Mouse (Mus musculus) liver, postnatal 0 days (tissue): ENCODE measurements around the gene Cpe. TPM values are rescaled to one million over a fixed set of nuclear protein-coding genes. Genes with fewer than 3 reads are reported as not detected.
"Not testable (repeated sequence)": the region's sequence is repeated elsewhere in the genome, so short reads cannot be mapped to it uniquely, and the experiment has no call there.

Source experiments
- ATAC-seq: fragments of 200-750 bp; cut with Nextera tagmentation; 2 replicates; pipeline ENCODE4 v1.8.0; 2017; ENCODE audit warnings: mild to moderate bottlenecking, moderate library complexity
- DNase-seq: peaks from one replicate; pipeline ENCODE4 v3.0.0-alpha.2; 2016
- H3K27ac ChIP-seq: fragments of 300-500 bp; sonication (generic); 2 replicates; pipeline ENCODE4 v1.5.1; 2014; ENCODE audit warnings: antibody characterized with exemption, moderate library complexity, mild to moderate bottlenecking, low read depth
- H3K27me3 ChIP-seq: fragments of 300-500 bp; sonication (generic); 2 replicates; pipeline ENCODE4 v1.6.1; 2014; ENCODE audit warnings: low read length, control low read depth, mixed read lengths; ENCODE audit not compliant: insufficient read depth
- H3K36me3 ChIP-seq: fragments of 300-500 bp; sonication (generic); replicated peaks from 2 replicates; pipeline ENCODE4 v1.6.1; 2014; ENCODE audit warnings: mild to moderate bottlenecking, control low read depth, low read length, moderate library complexity, mixed read lengths; ENCODE audit not compliant: insufficient read depth
- H3K4me1 ChIP-seq: fragments of 300-500 bp; sonication (generic); 2 replicates; pipeline ENCODE4 v1.6.1; 2014; ENCODE audit warnings: antibody characterized with exemption, mild to moderate bottlenecking, control low read depth; ENCODE audit not compliant: insufficient read depth
- H3K4me2 ChIP-seq: fragments of 300-500 bp; sonication (generic); 2 replicates; pipeline ENCODE4 v1.6.1; 2014; ENCODE audit warnings: low read depth, mild to moderate bottlenecking, low read length, moderate library complexity, mixed read lengths
- H3K4me3 ChIP-seq: fragments of 300-500 bp; sonication (generic); 2 replicates; pipeline ENCODE4 v1.5.1; 2014; ENCODE audit warnings: low read depth, low read length
- H3K9ac ChIP-seq: fragments of 300-500 bp; sonication (generic); replicated peaks from 2 replicates; pipeline ENCODE4 v1.6.1; 2014; ENCODE audit warnings: mild to moderate bottlenecking, moderate library complexity
- H3K9me3 ChIP-seq: fragments of 300-500 bp; sonication (generic); 2 replicates; pipeline ENCODE4 v1.6.1; 2016; ENCODE audit warnings: mild to moderate bottlenecking, control low read depth, low read length, mixed read lengths
- CTCF ChIP-seq: sonication (generic); IDR thresholded peaks from 2 replicates; pipeline ENCODE4 v1.5.1; 2016; ENCODE audit warnings: antibody characterized with exemption, low read depth
- EP300 ChIP-seq: IDR thresholded peaks from 2 replicates; pipeline ENCODE4 v1.6.1; 2016; ENCODE audit warnings: antibody characterized with exemption, low read depth, mild to moderate bottlenecking
- WGBS: fragments of 180-500 bp; shearing (Covaris S2); extraction: QIAGEN DNeasy Blood & Tissue Kit; methylation state at CpG from one replicate; pipeline ENCODE4 v1.1.7; 2014; ENCODE audit not compliant: insufficient replicate concordance; 5-methylcytosine and 5-hydroxymethylcytosine counted together
- polyA plus RNA-seq: library from polyadenylated mRNA; unstranded; fragments of >200 nt; fragmentation: Nextera tagmentation; extraction: Ambion mirVana; gene quantifications from 2 replicates; pipeline ENCODE4 v1.2.1, GENCODE M21; 2015

The Cpe gene
- polyA plus RNA-seq, 1 experiment from 2014 or later: 4.7 TPM

DNA sequence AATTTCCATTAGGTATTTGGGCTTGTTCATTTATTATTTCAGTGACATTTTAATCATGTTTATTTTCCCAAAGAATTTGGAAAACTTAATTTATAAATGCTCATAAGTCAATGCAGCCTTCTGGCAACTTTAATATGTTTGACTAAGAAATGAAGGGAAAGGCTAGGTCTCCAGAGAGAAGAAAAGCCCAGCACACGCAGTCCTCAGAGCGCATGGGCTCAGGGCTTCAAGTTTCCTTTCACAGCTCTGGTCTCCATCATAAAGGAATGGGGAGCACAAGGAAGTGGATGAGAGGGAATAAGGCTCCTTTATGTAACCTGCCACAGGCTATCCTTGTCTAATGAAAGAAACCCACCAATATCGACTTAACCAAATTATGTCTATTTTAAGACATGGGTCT, 10.4 kb downstream of the Cpe start:
- 81% methylated on average over 3 of the region's 3 CpGs for WGBS
- Histone ChIP-seq H3K9me3 (no peaks in the 10 kb centered on the region), H3K27ac (no peak overlapping the region), H3K36me3 (no peaks in the 10 kb centered on the region), H3K4me2 (no peak overlapping the region), H3K4me1 (no peaks in the 10 kb centered on the region), H3K9ac (no peak overlapping the region), H3K4me3 (no peak overlapping the region), H3K27me3 (no peaks in the 10 kb centered on the region)
- ATAC-seq: no peak
- no peak for DNase-seq
- no peak for TF ChIP-seq CTCF
- TF ChIP-seq EP300: no peak

DNA sequence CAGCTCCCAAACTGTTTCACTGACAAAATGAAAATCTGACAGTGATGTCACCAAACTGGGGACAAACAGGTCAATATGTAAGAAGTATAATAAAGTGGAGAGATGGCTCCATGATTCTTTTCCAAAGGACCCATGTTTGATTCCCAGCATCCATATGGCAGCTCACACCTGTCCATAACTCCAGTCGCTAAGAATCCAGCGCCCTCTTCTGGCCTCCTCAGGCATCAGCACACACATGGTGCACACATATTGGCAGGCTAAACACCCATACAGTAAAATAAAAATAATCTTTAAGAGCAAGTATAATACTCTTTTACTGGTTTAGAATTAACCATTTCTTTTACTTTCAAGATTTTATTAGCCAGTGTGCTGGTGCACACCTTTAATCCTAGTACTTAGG, 16.5 kb downstream of the Cpe start:
- Histone ChIP-seq H3K27ac (no peak overlapping the region), H3K9ac (no peak overlapping the region), H3K4me1 (no peaks in the 10 kb centered on the region), H3K27me3 (no peaks in the 10 kb centered on the region), H3K36me3 (no peaks in the 10 kb centered on the region), H3K4me3 (no peak overlapping the region), H3K4me2 (no peak overlapping the region), H3K9me3 (no peaks in the 10 kb centered on the region)
- WGBS: 82% methylated on average over 2 of the region's 2 CpGs
- DNase-seq: no peak
- no peak for ATAC-seq
- no peak for TF ChIP-seq EP300
- no peak for TF ChIP-seq CTCF

DNA sequence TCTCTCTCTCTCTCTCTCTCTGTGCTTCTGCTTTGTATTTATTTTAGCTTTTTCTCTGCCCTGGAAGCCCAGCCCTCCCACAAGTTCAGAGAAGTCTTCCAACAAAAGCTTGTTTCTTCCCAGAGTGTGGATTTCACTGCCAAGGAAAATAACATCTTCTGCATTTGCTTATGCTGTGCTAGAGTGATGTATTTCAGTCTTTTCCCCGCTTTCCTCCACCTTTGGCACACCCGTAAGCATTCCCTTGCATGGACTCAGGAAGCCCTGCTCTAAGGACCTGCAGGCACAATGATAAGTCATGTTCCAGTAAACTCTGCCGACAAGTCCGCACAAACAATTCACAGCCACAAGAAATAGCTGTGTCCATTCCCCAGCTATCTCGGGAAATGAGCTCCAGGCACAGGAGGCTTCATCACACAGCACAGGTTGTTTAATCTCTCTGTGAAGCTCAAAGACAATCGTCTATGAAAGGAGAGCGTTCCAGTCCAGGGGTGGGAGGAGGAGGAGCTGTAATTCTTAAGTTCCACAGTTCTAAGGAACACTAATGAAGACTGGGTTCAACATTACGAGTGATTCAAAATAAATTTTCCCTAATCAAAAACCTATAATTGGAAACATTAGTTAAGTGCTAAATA, 17.8 kb downstream of the Cpe start:
- 74% methylated on average over 8 of the region's 8 CpGs for WGBS
- ATAC-seq: no peak
- H3K27ac ChIP-seq: no peak overlapping the region

DNA sequence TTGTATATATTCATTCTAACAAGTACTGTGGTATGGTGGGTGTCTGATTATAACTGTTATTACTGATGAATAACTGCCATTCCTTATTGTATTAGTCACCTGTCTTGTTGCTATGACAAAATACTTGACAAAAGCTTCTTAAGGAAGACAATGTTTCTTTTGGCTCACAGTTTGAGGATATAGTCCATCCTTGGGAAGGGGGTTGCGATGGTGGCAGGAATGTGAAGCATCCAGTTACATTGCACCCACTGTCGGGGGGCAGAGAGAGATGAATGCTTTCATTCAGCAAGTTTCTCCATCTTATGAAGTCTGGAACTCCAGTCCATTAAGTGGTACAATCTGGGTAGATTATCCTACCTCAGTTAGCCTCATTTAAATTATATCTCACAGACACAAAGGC, 19.9 kb downstream of the Cpe start:
- Histone ChIP-seq H3K4me3 (no peak overlapping the region), H3K36me3 (no peaks in the 10 kb centered on the region), H3K27me3 (no peaks in the 10 kb centered on the region), H3K4me2 (no peak overlapping the region), H3K9me3 (no peaks in the 10 kb centered on the region), H3K4me1 (no peaks in the 10 kb centered on the region), H3K9ac (no peak overlapping the region), H3K27ac (no peak overlapping the region)
- TF ChIP-seq EP300: no peak
- TF ChIP-seq CTCF: no peak
- DNase-seq (no peak), ATAC-seq (no peak)
- 70% methylated on average over 2 of the region's 2 CpGs for WGBS

More for the DNA sequence above, 17.8 kb downstream of the Cpe start:
- no peaks in the 10 kb centered on the region for H3K36me3 ChIP-seq
- DNase-seq: no peak
- H3K4me2 ChIP-seq: no peak overlapping the region
- H3K9ac ChIP-seq: no peak overlapping the region
- TF ChIP-seq CTCF (no peak), EP300 (no peak)
- H3K27me3 ChIP-seq: no peaks in the 10 kb centered on the region
- no peak overlapping the region for H3K4me3 ChIP-seq
- no peaks in the 10 kb centered on the region for H3K4me1 ChIP-seq
- no peaks in the 10 kb centered on the region for H3K9me3 ChIP-seq

DNA sequence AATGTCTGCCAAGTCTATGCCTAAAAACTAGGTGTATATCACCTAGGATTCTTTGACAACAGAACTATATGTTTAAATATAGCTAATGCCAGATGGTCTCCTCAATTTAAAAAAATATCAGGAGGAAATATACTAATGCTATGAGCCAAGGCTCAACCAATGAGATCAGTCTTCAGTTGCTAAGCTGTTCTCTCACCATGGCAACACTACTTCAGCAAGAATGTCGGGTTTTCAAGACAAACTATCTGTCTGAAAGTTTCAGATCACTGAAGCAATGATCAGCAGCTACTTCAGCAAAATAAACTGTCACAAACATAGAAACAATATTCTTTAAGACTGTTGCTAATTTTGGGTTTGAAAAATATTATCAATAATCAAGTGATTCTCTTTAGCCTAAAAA, 20.9 kb downstream of the Cpe start:
- Histone ChIP-seq H3K4me2 (no peak overlapping the region), H3K9me3 (no peaks in the 10 kb centered on the region), H3K4me1 (no peaks in the 10 kb centered on the region), H3K36me3 (no peaks in the 10 kb centered on the region), H3K4me3 (no peak overlapping the region), H3K27ac (no peak overlapping the region), H3K27me3 (no peaks in the 10 kb centered on the region), H3K9ac (no peak overlapping the region)
- ATAC-seq: no peak
- WGBS: 38% methylated on average over 1 of the region's 1 CpGs
- DNase-seq: no peak
- TF ChIP-seq EP300 (no peak), CTCF (no peak)

DNA sequence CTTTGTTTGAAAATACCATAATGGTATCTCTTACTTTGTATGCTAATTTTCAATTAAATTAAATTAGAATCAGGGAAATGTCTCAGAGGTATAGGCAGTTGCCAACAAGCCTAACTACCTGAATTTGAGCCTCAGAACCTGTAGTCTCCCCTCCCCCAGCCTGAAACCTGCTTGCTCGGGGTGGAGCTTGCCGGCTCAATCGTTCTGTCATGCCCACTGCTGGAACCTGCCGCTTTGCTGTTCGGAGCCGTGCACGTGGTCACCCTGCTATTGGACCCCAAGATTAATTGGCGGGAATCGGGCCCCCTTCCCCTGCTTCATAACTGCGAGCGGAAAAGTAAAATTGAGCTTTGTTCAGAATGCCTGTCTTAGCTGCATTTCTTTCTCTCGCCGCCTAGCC, 26.5 kb downstream of the Cpe start:
- DNase-seq, H3K36me3 ChIP-seq, H3K9me3 ChIP-seq, H3K4me1 ChIP-seq, H3K9ac ChIP-seq, H3K27me3 ChIP-seq, ATAC-seq, H3K4me3 ChIP-seq, H3K4me2 ChIP-seq, H3K27ac ChIP-seq: not testable (repeated sequence)
- 62% methylated on average over 13 of the region's 13 CpGs for WGBS

DNA sequence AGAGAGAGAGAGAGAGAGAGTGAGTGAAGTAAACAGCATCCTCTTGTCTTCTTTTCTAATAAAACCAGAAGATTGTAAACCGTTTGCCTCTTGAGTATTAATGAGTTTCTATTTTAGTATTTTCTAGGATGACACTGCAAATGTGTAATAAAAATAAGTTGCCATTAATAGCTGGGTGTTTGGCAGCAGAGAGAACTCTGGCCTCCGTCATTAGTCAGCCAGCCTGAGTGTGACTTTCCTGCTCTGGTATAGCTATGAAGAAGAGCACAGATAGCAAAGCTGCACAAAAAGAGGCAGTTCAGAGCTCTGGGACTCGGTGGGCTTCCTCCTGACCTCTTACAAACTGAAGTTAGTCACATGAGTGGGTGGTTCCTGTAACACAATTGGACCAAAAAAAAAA, 27.3 kb downstream of the Cpe start:
- Histone ChIP-seq H3K27me3 (no peaks in the 10 kb centered on the region), H3K4me2 (no peak overlapping the region), H3K9ac (no peak overlapping the region), H3K4me1 (no peaks in the 10 kb centered on the region), H3K36me3 (no peaks in the 10 kb centered on the region), H3K27ac (no peak overlapping the region), H3K4me3 (no peak overlapping the region), H3K9me3 (no peaks in the 10 kb centered on the region)
- TF ChIP-seq EP300 (no peak), CTCF (no peak)
- DNase-seq (no peak), ATAC-seq (no peak)
- 52% methylated on average over 3 of the region's 3 CpGs for WGBS
